In genomic region chr5:144752432-144752831, GRCm38 (mm10) we compare ENCODE assay signal across 8 mouse cellular contexts. TPM values are rescaled to one million over a fixed set of nuclear protein-coding genes. Genes with fewer than 3 reads are reported as not detected.
DNase-seq lines count a peak whose midpoint lies in the region; ATAC-seq and TF ChIP-seq lines count a peak whose summit lies in the region.

No protein-coding gene starts in this region.

- no peak overlapping the region for H3K4me3 ChIP-seq in intestine, embryonic 15.5 days (replicated peaks)
- no peak overlapping the region for H3K4me3 ChIP-seq in gastrocnemius, adult 2 months

- H3K27ac ChIP-seq in intestine, embryonic 15.5 days: no peak overlapping the region
- H3K27ac ChIP-seq in gastrocnemius, adult 2 months: no peak overlapping the region

- H3K4me2 ChIP-seq in intestine, embryonic 15.5 days (replicated peaks): no peak overlapping the region; the same call in 1 of the 2 replicates

- peak; percentile 31 for DNase-seq in adrenal gland, postnatal 14 days
- no peak for DNase-seq in adrenal gland, postnatal 10 days
- DNase-seq in CD4-positive helper T cell, adult 2 months (ENCODE audit: low read depth, low spot score): peak; percentile 43
- DNase-seq in lung, postnatal 36 days: peak; percentile 41
- no peak for DNase-seq in left cerebral cortex, adult 9 months (ENCODE audit: low spot score in 2 of 2)
- DNase-seq in gastrocnemius, postnatal 4 days (ENCODE audit: low spot score in 2 of 2): no peak
- no peak for DNase-seq in gastrocnemius, adult 2 months

- 9% methylated on average over 5 of the region's 5 CpGs for WGBS in intestine, embryonic 15.5 days

- H3K4me1 ChIP-seq in intestine, embryonic 15.5 days (replicated peaks): peaks cover 5% of the 10 kb centered on the region; the same call in 1 of the 2 replicates

- no peaks in the 10 kb centered on the region for H3K9me3 ChIP-seq in intestine, embryonic 15.5 days

- H3K27me3 ChIP-seq in intestine, embryonic 15.5 days (replicated peaks): no peaks in the 10 kb centered on the region

- intact Hi-C loops in gastrocnemius, adult 2 months (cut with DNase I): no loop called here

- no peaks in the 10 kb centered on the region for H3K36me3 ChIP-seq in intestine, embryonic 15.5 days

- TF ChIP-seq CTCF in gastrocnemius, adult 2 months (IDR thresholded peaks at IDR 0.05): no peak

- no peak overlapping the region for H3K9ac ChIP-seq in intestine, embryonic 15.5 days

- peak; percentile 60 for ATAC-seq in intestine, embryonic 15.5 days

RNA-seq across cellular contexts. Expression of gene Tmem130, which starts 9.2 kb away (rescaled TPM):
- total RNA-seq in adrenal gland, postnatal 14 days (2021): 30.5 and 34.5 TPM in 2 replicates
- total RNA-seq in adrenal gland, postnatal 10 days (2021): 10 to 100 TPM; 24.8 to 25.9 TPM
- 3.4 and 4.6 TPM in 2 replicates for polyA plus RNA-seq in intestine, embryonic 15.5 days (2015; fragmentation: Nextera tagmentation; extraction: Ambion mirVana)
- total RNA-seq in gastrocnemius, postnatal 4 days (2021): under 1 TPM in 1 of 2 experiments, not detected in 1; 0.23 TPM
- total RNA-seq in gastrocnemius, adult 2 months (2021): not detected

RNA-seq across cellular contexts. Expression of gene Trrap, which starts 15.1 kb away (rescaled TPM):
- 91.2 and 98.3 TPM in 2 replicates for total RNA-seq in adrenal gland, postnatal 14 days (2021)
- 100 to 1,000 TPM in 1 of 2 experiments, 10 to 100 TPM in 1; 77.5 to 114 TPM for total RNA-seq in adrenal gland, postnatal 10 days (2021)
- 45.9 and 49.3 TPM in 2 replicates for polyA plus RNA-seq in intestine, embryonic 15.5 days (2015; fragmentation: Nextera tagmentation; extraction: Ambion mirVana)
- total RNA-seq in gastrocnemius, postnatal 4 days (2021): 10 to 100 TPM; 79.4 to 83.9 TPM
- total RNA-seq in gastrocnemius, adult 2 months (2021): 10 to 100 TPM; 24.0 to 28.5 TPM

Comparison
In these comparisons a context has a peak if more than half of its experiments do, and no peak if none do; other contexts are left out.
1. DNase-seq: peak in adrenal gland, postnatal 14 days (single experiment), CD4-positive helper T cell, adult 2 months (single experiment) and lung, postnatal 36 days (single experiment); none in adrenal gland, postnatal 10 days (single experiment), left cerebral cortex, adult 9 months (0 of 2), gastrocnemius, postnatal 4 days (0 of 2) and gastrocnemius, adult 2 months (single experiment).
2. RNA of gene Tmem130, which starts 9.2 kb away (total RNA-seq): 30.5 to 34.5 TPM in adrenal gland, postnatal 14 days and 24.8 to 25.9 TPM in adrenal gland, postnatal 10 days; 0.23 TPM in gastrocnemius, postnatal 4 days and not detected in gastrocnemius, adult 2 months; every median in the first group is over 10 times any median in the second.